Mouse (Mus musculus): ENCODE data around the gene Klhl33.
"Not testable (repeated sequence)": the region's sequence is repeated elsewhere in the genome, so short reads cannot be mapped to it uniquely, and the experiment has no call there.

Gene Klhl33

GRCm38 (mm10) chr14:50903973-50904827, 6.9 kb upstream of the Klhl33 start:
- DNase-seq, result peak; percentile 71

- not testable (repeated sequence) for DNase-seq
These were observed 685 bp upstream of the Klhl33 start for GRCm38 (mm10) chr14:50897992-50898391.

GRCm38 (mm10) chr14:50896747-50897373, 447 bp downstream of the Klhl33 start:
- DNase-seq, result no peak

- DNase-seq, result peak; percentile 86
These were observed 1.1 kb downstream of the Klhl33 start for GRCm38 (mm10) chr14:50895985-50896746.

- DNase-seq, result peak; percentile 38
These were observed 1.9 kb downstream of the Klhl33 start for GRCm38 (mm10) chr14:50895407-50895806.

GRCm38 (mm10) chr14:50892541-50893459, 4.5 kb downstream of the Klhl33 start:
- peak; percentile 49 for DNase-seq

- no peak for DNase-seq
These were observed 5.2 kb downstream of the Klhl33 start for GRCm38 (mm10) chr14:50892091-50892490.

GRCm38 (mm10) chr14:50891621-50892020, 5.7 kb downstream of the Klhl33 start:
- DNase-seq, result no peak

- DNase-seq, result no peak
These were observed 20.9 kb downstream of the Klhl33 start for GRCm38 (mm10) chr14:50876236-50876950.

GRCm38 (mm10) chr14:50875591-50876230, 21.6 kb downstream of the Klhl33 start:
- DNase-seq, result no peak

GRCm38 (mm10) chr14:50875175-50875574, 22.1 kb downstream of the Klhl33 start:
- DNase-seq, result no peak

GRCm38 (mm10) chr14:50871284-50871683, 26.0 kb downstream of the Klhl33 start:
- DNase-seq, result no peak

GRCm38 (mm10) chr14:50870805-50871143, 26.5 kb downstream of the Klhl33 start:
- DNase-seq, result no peak

- DNase-seq, result peak; percentile 83
These were observed 27.2 kb downstream of the Klhl33 start, which contains the start of gene Tep1 for GRCm38 (mm10) chr14:50869889-50870804. TSS of gene Tep1 (minus strand) at chr14:50870560.

- DNase-seq, result no peak
These were observed 28.7 kb downstream of the Klhl33 start for GRCm38 (mm10) chr14:50868656-50869055.

- DNase-seq, result no peak
These were observed 29.1 kb downstream of the Klhl33 start for GRCm38 (mm10) chr14:50868211-50868610.

GRCm38 (mm10) chr14:50866966-50867365, 30.3 kb downstream of the Klhl33 start:
- DNase-seq, result no peak

GRCm38 (mm10) chr14:50865005-50865404, 32.3 kb downstream of the Klhl33 start:
- DNase-seq, result not testable (repeated sequence)

GRCm38 (mm10) chr14:50862641-50863040, 34.7 kb downstream of the Klhl33 start:
- DNase-seq, result no peak

- no peak for DNase-seq
These were observed 41.5 kb downstream of the Klhl33 start for GRCm38 (mm10) chr14:50855788-50856187.

All from cerebellum, adult 11-12 months (tissue).